9 mouse cellular contexts compared by ENCODE assay signal in the genomic region with DNA sequence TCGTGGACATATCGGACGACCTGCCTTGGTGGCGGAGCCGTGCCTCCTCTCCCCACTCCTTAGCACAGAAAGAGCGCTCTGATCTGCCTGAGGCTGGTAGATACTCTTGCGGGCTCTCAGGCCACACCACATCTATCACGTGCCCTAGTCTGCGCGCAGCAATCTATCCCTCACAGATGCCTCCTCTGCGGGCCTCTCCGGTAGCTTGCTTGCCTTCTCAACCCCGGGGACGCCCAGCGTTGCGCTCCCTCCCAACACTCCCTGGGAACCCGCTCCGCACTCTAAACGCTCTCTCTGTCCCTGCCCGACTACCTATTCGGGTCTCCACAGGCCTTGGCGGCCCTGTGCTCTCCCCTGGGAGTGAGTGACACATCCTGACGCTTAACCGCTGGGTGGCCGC. TPM values are rescaled to one million over a fixed set of nuclear protein-coding genes. Genes with fewer than 3 reads are reported as not detected.
DNase-seq lines count a peak whose midpoint lies in the region; ATAC-seq lines count a peak whose summit lies in the region.
"Had no signal": no experiment of that assay in that cellular context is flagged by ENCODE, and none has a peak within 500 bp of the region (broad histone marks: within the 10 kb centered on the region; RNA-seq: fewer than 3 reads in every experiment).

A gene (plus strand): TSS at position 141 of the 400 bp plus-strand sequence.

- 0 out of 2 replicates have a peak, but pooled peaks cover 2% of the 10 kb centered on the region for H3K9me3 ChIP-seq in forebrain, embryonic 10.5 days
- H3K9me3 ChIP-seq in midbrain, embryonic 10.5 days (replicated peaks): peaks cover under 1% of the 10 kb centered on the region; the same call in 1 of the 2 replicates

- H3K4me1 ChIP-seq in forebrain, embryonic 10.5 days: peaks cover 45% of the 10 kb centered on the region
- peaks cover 44% of the 10 kb centered on the region for H3K4me1 ChIP-seq in midbrain, embryonic 10.5 days

- H3K36me3 ChIP-seq in forebrain, embryonic 10.5 days (replicated peaks): no peaks in the 10 kb centered on the region
- H3K36me3 ChIP-seq in midbrain, embryonic 10.5 days: no peaks in the 10 kb centered on the region

- peaks cover 94% of the 10 kb centered on the region for H3K27me3 ChIP-seq in forebrain, embryonic 10.5 days (ENCODE audit: poor library complexity, severe bottlenecking)
- peaks cover 92% of the 10 kb centered on the region for H3K27me3 ChIP-seq in midbrain, embryonic 10.5 days (ENCODE audit: low read depth, poor library complexity, severe bottlenecking)

- DNase-seq in kidney, postnatal 4 days: peak; percentile 12 to 23
- no peak for DNase-seq in kidney, adult 8-10 months
- DNase-seq in forebrain, embryonic 10.5 days (ENCODE audit: extremely low spot score, low spot score): peak; percentile 50
- DNase-seq in layer of hippocampus, adult 8-10 months (ENCODE audit: low spot score in 2 of 2): no peak
- peak; percentile 52 for DNase-seq in midbrain, embryonic 10.5 days (ENCODE audit: low spot score)
- no peak for DNase-seq in thymus, postnatal 4 days
- no peak for DNase-seq in gastrocnemius, postnatal 4 days (ENCODE audit: low spot score in 2 of 2)

- peak within 1 kb of the TSS; percentile 76 for H3K27ac ChIP-seq in forebrain, embryonic 10.5 days
- H3K27ac ChIP-seq in midbrain, embryonic 10.5 days (replicated peaks): peak within 1 kb of the TSS; percentile 78

- no peak for ATAC-seq in erythroblast, adult 5-6 weeks (replicated peaks; ENCODE audit: low FRiP score, poor library complexity, severe bottlenecking)

- peak within 1 kb of the TSS; percentile 60 for H3K4me3 ChIP-seq in forebrain, embryonic 10.5 days
- peak within 1 kb of the TSS; percentile 69 for H3K4me3 ChIP-seq in midbrain, embryonic 10.5 days

- 3% methylated on average over 25 of the region's 25 CpGs for WGBS in forebrain, embryonic 10.5 days
- 2% methylated on average over 23 of the region's 25 CpGs for WGBS in midbrain, embryonic 10.5 days

RNA-seq across cellular contexts. Expression of the gene that starts here (rescaled TPM):
- polyA plus RNA-seq in forebrain, embryonic 10.5 days (2016; fragmentation: Nextera tagmentation; extraction: Ambion mirVana): 0.20 and 0.27 TPM in 2 replicates
- 100 to 1,000 TPM; 116 to 122 (median 119) TPM for total RNA-seq in layer of hippocampus, adult 8-10 months (2022)
- 0.20 and 0.29 TPM in 2 replicates for polyA plus RNA-seq in midbrain, embryonic 10.5 days (2016; fragmentation: Nextera tagmentation; extraction: Ambion mirVana)
- total RNA-seq in erythroblast, adult 5-6 weeks (2015; ENCODE audit: low replicate concordance): not detected in 2 replicates
- not detected in 2 replicates for total RNA-seq in erythroblast, adult 5-6 weeks (2017; ENCODE audit: low replicate concordance)
- total RNA-seq in gastrocnemius, postnatal 4 days (2021): under 1 TPM; 0.32 to 0.39 TPM
- total RNA-seq: liver, adult 2 months had no signal
- polyA plus RNA-seq: liver, adult 2 months had no signal

Comparison
In these comparisons a context has a peak if more than half of its experiments do, and no peak if none do; other contexts are left out.
1. RNA of the gene that starts here (total RNA-seq): 116 to 122 TPM in layer of hippocampus, adult 8-10 months; 0.32 to 0.39 TPM in gastrocnemius, postnatal 4 days and not detected in erythroblast, adult 5-6 weeks; every median in the first group is over 10 times any median in the second.
2. DNase-seq: peak in kidney, postnatal 4 days (2 of 2); none in kidney, adult 8-10 months (0 of 2), layer of hippocampus, adult 8-10 months (0 of 2), thymus, postnatal 4 days (single experiment) and gastrocnemius, postnatal 4 days (0 of 2).
3. Peak in DNase-seq, H3K4me3 ChIP-seq and H3K27ac ChIP-seq in forebrain, embryonic 10.5 days; RNA of the gene not detected or under 1 TPM.
4. Peak in DNase-seq, H3K4me3 ChIP-seq and H3K27ac ChIP-seq in midbrain, embryonic 10.5 days; RNA of the gene not detected or under 1 TPM.